Mouse (Mus musculus) ES-Bruce4 (cell line): ENCODE measurements at regions not wholly inside any gene's neighbourhood (a gene's known extent, or its start where the extent isn't known, plus 50 kb on each side); places are given as distances from the start of the nearest gene placed in this dataset.

Experiments
- CTCF ChIP-seq: IDR thresholded peaks from one replicate; pipeline ENCODE4 v1.8.1; 2011; ENCODE audit warnings: low read depth, low read length
- POLR2A ChIP-seq: IDR thresholded peaks from one replicate; pipeline ENCODE4 v1.8.1; 2011; ENCODE audit warnings: low read length; ENCODE audit not compliant: insufficient read depth

DNA sequence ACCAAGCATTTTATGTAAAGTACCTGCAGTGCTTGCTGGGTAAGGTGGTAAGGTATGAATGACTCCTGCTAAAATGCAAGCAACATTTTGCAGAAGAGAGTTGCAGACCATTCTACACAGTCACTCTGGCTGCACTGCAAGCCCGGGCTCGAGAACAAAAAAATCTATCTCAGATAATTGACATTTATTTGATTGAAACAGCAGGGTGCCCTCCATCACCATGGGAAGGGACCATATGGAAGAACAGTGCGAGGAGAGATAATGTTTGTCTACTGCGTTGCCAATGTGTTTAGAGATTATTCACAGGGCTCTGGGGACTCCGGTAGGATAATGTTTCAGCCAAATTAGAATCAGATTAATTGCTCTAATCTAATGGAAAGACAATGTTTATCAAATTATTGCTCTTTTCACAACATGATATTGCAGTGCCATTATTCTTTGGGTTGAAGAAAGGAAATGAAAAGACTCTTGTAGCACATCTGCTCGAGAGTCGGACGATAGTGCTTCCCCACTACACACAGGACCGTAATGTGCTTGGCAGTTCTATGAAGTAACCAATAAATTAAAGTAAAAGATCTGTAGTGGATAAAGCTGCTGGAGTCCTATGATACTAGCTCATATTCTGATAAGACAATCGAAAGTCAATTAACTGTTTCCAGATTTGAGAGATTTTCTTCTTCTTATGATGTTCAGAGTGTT lies 85.3 kb upstream of the Map3k7 start:
- no peak for TF ChIP-seq POLR2A
- TF ChIP-seq CTCF = no peak
